Mouse (Mus musculus) ES-E14 (cell line): ENCODE results near the gene Ulk4.

ENCODE experiments used
- CHD2 ChIP-seq: IDR thresholded peaks from 2 replicates; pipeline ENCODE4 v1.6.1; 2014; ENCODE audit warnings: mild to moderate bottlenecking, low read depth, low read length, inconsistent platforms
- HCFC1 ChIP-seq: IDR thresholded peaks from 2 replicates; pipeline ENCODE4 v1.6.1; 2012; ENCODE audit warnings: low read length, inconsistent platforms, borderline replicate concordance; ENCODE audit not compliant: insufficient read depth
- MAFK ChIP-seq: IDR thresholded peaks from 2 replicates; pipeline ENCODE4 v1.6.1; 2014; ENCODE audit warnings: mild to moderate bottlenecking, low read depth, low read length, inconsistent platforms; ENCODE audit not compliant: insufficient read depth
- ZNF384 ChIP-seq: IDR thresholded peaks from 2 replicates; pipeline ENCODE4 v1.6.1; 2012; ENCODE audit warnings: low read depth, low read length, inconsistent platforms

GRCm38 (mm10) chr9:121099453-121099852, 177.5 kb downstream of the Ulk4 start:
- TF ChIP-seq CHD2 = no peak
- TF ChIP-seq HCFC1 = no peak
- TF ChIP-seq ZNF384 = no peak
- TF ChIP-seq MAFK = no peak
